Mouse (Mus musculus): Measurements from ENCODE around the gene Eif5. TPM values are rescaled to one million over a fixed set of nuclear protein-coding genes. Genes with fewer than 3 reads are reported as not detected.
"Not testable (repeated sequence)": the region's sequence is repeated elsewhere in the genome, so short reads cannot be mapped to it uniquely, and the experiment has no call there.

Eif5 gene
- polyA plus RNA-seq, 1 experiment from 2014 or later = 418 TPM

GRCm38 (mm10) chr12:111552342-111552741 lies 14.5 kb downstream of the Eif5 start:
- Histone ChIP-seq H3K4me1 (replicated peaks; ENCODE audit: control insufficient read depth, insufficient read depth, low read length) (no peaks in the 10 kb centered on the region), H3K4me3 (ENCODE audit: low read length) (no peak overlapping the region), H3K9me3 (ENCODE audit: control insufficient read depth, low read length) (no peaks in the 10 kb centered on the region), H3K27ac (ENCODE audit: low read length) (no peak overlapping the region), H3K27me3 (ENCODE audit: control insufficient read depth, insufficient read depth, low read depth, low read length) (no peaks in the 10 kb centered on the region), H3K9ac (ENCODE audit: low read length) (no peak overlapping the region), H3K36me3 (ENCODE audit: control insufficient read depth, insufficient read depth, low read length) (peaks cover 4% of the 10 kb centered on the region), H3K4me2 (ENCODE audit: low read depth, low read length) (no peak overlapping the region)
- WGBS = 59% methylated on average over 8 of the region's 8 CpGs
- ATAC-seq (ENCODE audit: low read depth) = no peak

DNA sequence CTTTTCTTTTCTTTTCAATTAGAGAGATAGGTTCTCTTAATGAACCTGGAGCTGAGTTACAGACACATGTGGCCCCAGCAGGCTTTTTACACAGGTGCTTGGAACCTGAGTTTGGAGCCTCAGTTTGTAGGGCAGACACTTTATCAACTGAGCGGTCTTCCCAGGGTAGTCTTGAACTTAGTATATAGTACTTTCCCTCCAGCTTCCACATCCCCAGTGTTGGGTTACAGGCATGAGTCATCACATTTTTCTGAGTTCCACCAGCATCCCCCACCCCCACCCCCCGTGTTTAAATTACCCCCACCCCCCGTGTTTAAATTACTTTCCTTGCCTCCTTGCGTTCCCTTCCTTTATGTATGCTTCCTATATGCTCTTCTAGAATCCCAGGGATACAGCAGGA lies 17.5 kb downstream of the Eif5 start:
- no peak for ATAC-seq (ENCODE audit: low read depth)
- Histone ChIP-seq H3K27me3 (ENCODE audit: control insufficient read depth, insufficient read depth, low read depth, low read length) (no peaks in the 10 kb centered on the region), H3K4me3 (ENCODE audit: low read length) (no peak overlapping the region), H3K27ac (ENCODE audit: low read length) (no peak overlapping the region), H3K4me2 (ENCODE audit: low read depth, low read length) (no peak overlapping the region), H3K36me3 (ENCODE audit: control insufficient read depth, insufficient read depth, low read length) (no peaks in the 10 kb centered on the region), H3K9ac (ENCODE audit: low read length) (no peak overlapping the region), H3K9me3 (ENCODE audit: control insufficient read depth, low read length) (no peaks in the 10 kb centered on the region), H3K4me1 (replicated peaks; ENCODE audit: control insufficient read depth, insufficient read depth, low read length) (no peaks in the 10 kb centered on the region)
- WGBS = 45% methylated on average over 4 of the region's 4 CpGs

GRCm38 (mm10) chr12:111555893-111556292 lies 18.1 kb downstream of the Eif5 start:
- H3K9me3 ChIP-seq (ENCODE audit: control insufficient read depth, low read length); ATAC-seq (ENCODE audit: low read depth); H3K4me2 ChIP-seq (ENCODE audit: low read depth, low read length); H3K27me3 ChIP-seq (ENCODE audit: control insufficient read depth, insufficient read depth, low read depth, low read length); H3K9ac ChIP-seq (ENCODE audit: low read length); H3K4me1 ChIP-seq (replicated peaks; ENCODE audit: control insufficient read depth, insufficient read depth, low read length); H3K27ac ChIP-seq (ENCODE audit: low read length); H3K36me3 ChIP-seq (ENCODE audit: control insufficient read depth, insufficient read depth, low read length); H3K4me3 ChIP-seq (ENCODE audit: low read length): not testable (repeated sequence)
- WGBS = 69% methylated on average over 5 of the region's 5 CpGs

- no peaks in the 10 kb centered on the region for H3K27me3 ChIP-seq (ENCODE audit: control insufficient read depth, insufficient read depth, low read depth, low read length)
- H3K36me3 ChIP-seq (ENCODE audit: control insufficient read depth, insufficient read depth, low read length) = no peaks in the 10 kb centered on the region
- H3K4me2 ChIP-seq (ENCODE audit: low read depth, low read length) = no peak overlapping the region
- no peaks in the 10 kb centered on the region for H3K9me3 ChIP-seq (ENCODE audit: control insufficient read depth, low read length)
- H3K4me1 ChIP-seq (replicated peaks; ENCODE audit: control insufficient read depth, insufficient read depth, low read length) = peaks cover 4% of the 10 kb centered on the region
- no peak overlapping the region for H3K9ac ChIP-seq (ENCODE audit: low read length)
- no peak overlapping the region for H3K27ac ChIP-seq (ENCODE audit: low read length)
- no peak for ATAC-seq (ENCODE audit: low read depth)
- no peak overlapping the region for H3K4me3 ChIP-seq (ENCODE audit: low read length)
- 42% methylated on average over 6 of the region's 6 CpGs for WGBS
These were observed 19.7 kb downstream of the Eif5 start for GRCm38 (mm10) chr12:111557538-111557937.

DNA sequence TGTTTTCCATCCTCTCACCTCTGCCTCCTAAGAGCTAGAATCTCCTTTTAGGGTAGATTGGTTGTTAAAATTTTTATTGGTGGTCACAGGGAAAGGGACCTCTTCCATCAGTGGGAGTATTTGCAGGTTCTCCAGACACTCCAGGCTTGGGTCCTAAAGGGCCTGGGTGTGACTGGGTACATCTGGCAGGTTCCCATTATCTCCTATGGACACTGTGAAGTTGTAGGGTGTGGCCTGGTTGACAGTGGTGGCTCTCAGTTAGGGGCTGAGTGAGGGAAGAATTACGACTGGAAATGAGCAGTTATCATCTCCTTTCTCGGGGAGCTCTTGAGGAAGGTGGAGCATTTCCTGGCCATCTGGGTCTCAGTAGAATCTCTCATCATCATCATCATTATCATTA lies 20.8 kb downstream of the Eif5 start:
- Histone ChIP-seq H3K4me3 (ENCODE audit: low read length) (no peak overlapping the region), H3K9ac (ENCODE audit: low read length) (no peak overlapping the region), H3K4me1 (replicated peaks; ENCODE audit: control insufficient read depth, insufficient read depth, low read length) (peaks cover 9% of the 10 kb centered on the region), H3K4me2 (ENCODE audit: low read depth, low read length) (no peak overlapping the region), H3K27me3 (ENCODE audit: control insufficient read depth, insufficient read depth, low read depth, low read length) (no peaks in the 10 kb centered on the region), H3K27ac (ENCODE audit: low read length) (no peak overlapping the region), H3K36me3 (ENCODE audit: control insufficient read depth, insufficient read depth, low read length) (no peaks in the 10 kb centered on the region), H3K9me3 (ENCODE audit: control insufficient read depth, low read length) (no peaks in the 10 kb centered on the region)
- 43% methylated on average over 2 of the region's 2 CpGs for WGBS
- no peak for ATAC-seq (ENCODE audit: low read depth)

- 42% methylated on average over 18 of the region's 18 CpGs for WGBS
- H3K4me2 ChIP-seq (ENCODE audit: low read depth, low read length) = peak overlapping the region; percentile 44
- H3K27ac ChIP-seq (ENCODE audit: low read length) = no peak overlapping the region
- peaks cover 9% of the 10 kb centered on the region for H3K4me1 ChIP-seq (replicated peaks; ENCODE audit: control insufficient read depth, insufficient read depth, low read length)
- peak; percentile 28; the same call in 1 of the 2 replicates for ATAC-seq (ENCODE audit: low read depth)
- peak overlapping the region; percentile 35 for H3K9ac ChIP-seq (ENCODE audit: low read length)
- H3K36me3 ChIP-seq (ENCODE audit: control insufficient read depth, insufficient read depth, low read length) = no peaks in the 10 kb centered on the region
- no peaks in the 10 kb centered on the region for H3K27me3 ChIP-seq (ENCODE audit: control insufficient read depth, insufficient read depth, low read depth, low read length)
- no peaks in the 10 kb centered on the region for H3K9me3 ChIP-seq (ENCODE audit: control insufficient read depth, low read length)
- peak overlapping the region; percentile 20 for H3K4me3 ChIP-seq (ENCODE audit: low read length)
These were observed 21.9 kb downstream of the Eif5 start for GRCm38 (mm10) chr12:111559647-111560258.

- no peak for ATAC-seq (ENCODE audit: low read depth)
- peaks cover 9% of the 10 kb centered on the region for H3K4me1 ChIP-seq (replicated peaks; ENCODE audit: control insufficient read depth, insufficient read depth, low read length)
- no peak overlapping the region for H3K4me3 ChIP-seq (ENCODE audit: low read length)
- 59% methylated on average over 5 of the region's 5 CpGs for WGBS
- no peak overlapping the region for H3K4me2 ChIP-seq (ENCODE audit: low read depth, low read length)
- no peaks in the 10 kb centered on the region for H3K36me3 ChIP-seq (ENCODE audit: control insufficient read depth, insufficient read depth, low read length)
- H3K27ac ChIP-seq (ENCODE audit: low read length) = no peak overlapping the region
- no peak overlapping the region; the same call in 1 of the 2 replicates for H3K9ac ChIP-seq (ENCODE audit: low read length)
- H3K27me3 ChIP-seq (ENCODE audit: control insufficient read depth, insufficient read depth, low read depth, low read length) = no peaks in the 10 kb centered on the region
- H3K9me3 ChIP-seq (ENCODE audit: control insufficient read depth, low read length) = no peaks in the 10 kb centered on the region
These were observed 22.5 kb downstream of the Eif5 start for GRCm38 (mm10) chr12:111560286-111560685.

GRCm38 (mm10) chr12:111562276-111562814 lies 24.5 kb downstream of the Eif5 start:
- 32% methylated on average over 4 of the region's 4 CpGs for WGBS
- ATAC-seq (ENCODE audit: low read depth) = peak; percentile 31; the same call in 1 of the 2 replicates
- no peaks in the 10 kb centered on the region for H3K36me3 ChIP-seq (ENCODE audit: control insufficient read depth, insufficient read depth, low read length)

GRCm38 (mm10) chr12:111563076-111563629 lies 25.3 kb downstream of the Eif5 start:
- 46% methylated on average over 5 of the region's 5 CpGs for WGBS
- Histone ChIP-seq H3K4me2 (ENCODE audit: low read depth, low read length) (no peak overlapping the region), H3K27me3 (ENCODE audit: control insufficient read depth, insufficient read depth, low read depth, low read length) (no peaks in the 10 kb centered on the region), H3K4me3 (ENCODE audit: low read length) (no peak overlapping the region), H3K4me1 (replicated peaks; ENCODE audit: control insufficient read depth, insufficient read depth, low read length) (peaks cover 9% of the 10 kb centered on the region), H3K27ac (ENCODE audit: low read length) (no peak overlapping the region), H3K36me3 (ENCODE audit: control insufficient read depth, insufficient read depth, low read length) (no peaks in the 10 kb centered on the region), H3K9me3 (ENCODE audit: control insufficient read depth, low read length) (no peaks in the 10 kb centered on the region), H3K9ac (ENCODE audit: low read length) (peak overlapping the region; percentile 9; the same call in 1 of the 2 replicates)
- no peak for ATAC-seq (ENCODE audit: low read depth)

More at GRCm38 (mm10) chr12:111562276-111562814, 24.5 kb downstream of the Eif5 start:
- H3K27ac ChIP-seq (ENCODE audit: low read length) = peak overlapping the region; percentile 36
- peaks cover 9% of the 10 kb centered on the region for H3K4me1 ChIP-seq (replicated peaks; ENCODE audit: control insufficient read depth, insufficient read depth, low read length)
- H3K9me3 ChIP-seq (ENCODE audit: control insufficient read depth, low read length) = no peaks in the 10 kb centered on the region
- H3K9ac ChIP-seq (ENCODE audit: low read length) = peak overlapping the region; percentile 9; the same call in 1 of the 2 replicates
- no peaks in the 10 kb centered on the region for H3K27me3 ChIP-seq (ENCODE audit: control insufficient read depth, insufficient read depth, low read depth, low read length)
- no peak overlapping the region for H3K4me3 ChIP-seq (ENCODE audit: low read length)
- no peak overlapping the region for H3K4me2 ChIP-seq (ENCODE audit: low read depth, low read length)

Measured in lung, embryonic 16.5 days (tissue).